Mouse (Mus musculus): ENCODE measurements around the gene Mpv17. TPM values are rescaled to one million over a fixed set of nuclear protein-coding genes. Genes with fewer than 3 reads are reported as not detected.

Gene Mpv17
- polyA plus RNA-seq, 1 experiment from 2014 or later = 72.3 TPM

- H3K4me2 ChIP-seq (replicated peaks; ENCODE audit: low read depth, low read length) = no peak overlapping the region
- WGBS = 81% methylated on average over 5 of the region's 5 CpGs
- no peak overlapping the region for H3K4me3 ChIP-seq (ENCODE audit: low read depth, low read length)
- peaks cover 69% of the 10 kb centered on the region for H3K36me3 ChIP-seq (ENCODE audit: control insufficient read depth, insufficient read depth, low read length)
- H3K4me1 ChIP-seq (ENCODE audit: control insufficient read depth, insufficient read depth, low read length) = peaks cover 18% of the 10 kb centered on the region; the same call in 1 of the 2 replicates
- H3K27ac ChIP-seq (ENCODE audit: low read length) = no peak overlapping the region
- H3K9ac ChIP-seq (replicated peaks; ENCODE audit: low read depth, low read length) = no peak overlapping the region
- no peaks in the 10 kb centered on the region for H3K27me3 ChIP-seq (ENCODE audit: control insufficient read depth, insufficient read depth, low read length)
- ATAC-seq (ENCODE audit: insufficient number of reproducible peaks, insufficient read depth, low FRiP score, low read depth) = no peak
- peaks cover 5% of the 10 kb centered on the region for H3K9me3 ChIP-seq (ENCODE audit: control insufficient read depth, low read depth, low read length)
These were observed 44.7 kb upstream of the Mpv17 start for GRCm38 (mm10) chr5:31198616-31199320.

GRCm38 (mm10) chr5:31198170-31198569 lies 44.1 kb upstream of the Mpv17 start:
- peaks cover 65% of the 10 kb centered on the region for H3K36me3 ChIP-seq (ENCODE audit: control insufficient read depth, insufficient read depth, low read length)
- H3K9ac ChIP-seq (replicated peaks; ENCODE audit: low read depth, low read length) = no peak overlapping the region
- WGBS = 83% methylated on average over 9 of the region's 9 CpGs
- no peak overlapping the region for H3K27ac ChIP-seq (ENCODE audit: low read length)
- H3K9me3 ChIP-seq (ENCODE audit: control insufficient read depth, low read depth, low read length) = peaks cover 5% of the 10 kb centered on the region
- H3K4me2 ChIP-seq (replicated peaks; ENCODE audit: low read depth, low read length) = no peak overlapping the region
- no peak for ATAC-seq (ENCODE audit: insufficient number of reproducible peaks, insufficient read depth, low FRiP score, low read depth)
- no peaks in the 10 kb centered on the region for H3K27me3 ChIP-seq (ENCODE audit: control insufficient read depth, insufficient read depth, low read length)
- H3K4me3 ChIP-seq (ENCODE audit: low read depth, low read length) = no peak overlapping the region
- H3K4me1 ChIP-seq (ENCODE audit: control insufficient read depth, insufficient read depth, low read length) = peaks cover 18% of the 10 kb centered on the region; the same call in 1 of the 2 replicates

GRCm38 (mm10) chr5:31197072-31197471 lies 43.0 kb upstream of the Mpv17 start:
- H3K9me3 ChIP-seq (ENCODE audit: control insufficient read depth, low read depth, low read length) = peaks cover 5% of the 10 kb centered on the region
- H3K9ac ChIP-seq (replicated peaks; ENCODE audit: low read depth, low read length) = no peak overlapping the region
- no peaks in the 10 kb centered on the region for H3K27me3 ChIP-seq (ENCODE audit: control insufficient read depth, insufficient read depth, low read length)
- peaks cover 15% of the 10 kb centered on the region; the same call in 1 of the 2 replicates for H3K4me1 ChIP-seq (ENCODE audit: control insufficient read depth, insufficient read depth, low read length)
- H3K27ac ChIP-seq (ENCODE audit: low read length) = no peak overlapping the region
- no peak for ATAC-seq (ENCODE audit: insufficient number of reproducible peaks, insufficient read depth, low FRiP score, low read depth)
- no peak overlapping the region for H3K4me2 ChIP-seq (replicated peaks; ENCODE audit: low read depth, low read length)
- WGBS = 90% methylated on average over 12 of the region's 12 CpGs
- no peak overlapping the region for H3K4me3 ChIP-seq (ENCODE audit: low read depth, low read length)
- H3K36me3 ChIP-seq (ENCODE audit: control insufficient read depth, insufficient read depth, low read length) = peaks cover 60% of the 10 kb centered on the region

GRCm38 (mm10) chr5:31196207-31196606 lies 42.2 kb upstream of the Mpv17 start:
- Histone ChIP-seq H3K9me3 (ENCODE audit: control insufficient read depth, low read depth, low read length) (peaks cover 5% of the 10 kb centered on the region), H3K27ac (ENCODE audit: low read length) (no peak overlapping the region), H3K9ac (replicated peaks; ENCODE audit: low read depth, low read length) (no peak overlapping the region), H3K4me2 (replicated peaks; ENCODE audit: low read depth, low read length) (no peak overlapping the region), H3K4me3 (ENCODE audit: low read depth, low read length) (no peak overlapping the region), H3K36me3 (ENCODE audit: control insufficient read depth, insufficient read depth, low read length) (peaks cover 60% of the 10 kb centered on the region), H3K4me1 (ENCODE audit: control insufficient read depth, insufficient read depth, low read length) (peaks cover 21% of the 10 kb centered on the region; the same call in 1 of the 2 replicates), H3K27me3 (ENCODE audit: control insufficient read depth, insufficient read depth, low read length) (no peaks in the 10 kb centered on the region)
- WGBS = 91% methylated on average over 10 of the region's 10 CpGs
- no peak for ATAC-seq (ENCODE audit: insufficient number of reproducible peaks, insufficient read depth, low FRiP score, low read depth)

- Histone ChIP-seq H3K27ac (ENCODE audit: low read length) (no peak overlapping the region), H3K4me1 (ENCODE audit: control insufficient read depth, insufficient read depth, low read length) (peaks cover 18% of the 10 kb centered on the region; the same call in 1 of the 2 replicates), H3K4me3 (ENCODE audit: low read depth, low read length) (no peak overlapping the region), H3K9me3 (ENCODE audit: control insufficient read depth, low read depth, low read length) (peaks cover 5% of the 10 kb centered on the region), H3K27me3 (ENCODE audit: control insufficient read depth, insufficient read depth, low read length) (no peaks in the 10 kb centered on the region), H3K9ac (replicated peaks; ENCODE audit: low read depth, low read length) (no peak overlapping the region), H3K4me2 (replicated peaks; ENCODE audit: low read depth, low read length) (no peak overlapping the region), H3K36me3 (ENCODE audit: control insufficient read depth, insufficient read depth, low read length) (peaks cover 63% of the 10 kb centered on the region)
- WGBS = 88% methylated on average over 4 of the region's 4 CpGs
- ATAC-seq (ENCODE audit: insufficient number of reproducible peaks, insufficient read depth, low FRiP score, low read depth) = no peak
These were observed 41.6 kb upstream of the Mpv17 start for GRCm38 (mm10) chr5:31195671-31196070.

- Histone ChIP-seq H3K9ac (replicated peaks; ENCODE audit: low read depth, low read length) (no peak overlapping the region), H3K27me3 (ENCODE audit: control insufficient read depth, insufficient read depth, low read length) (no peaks in the 10 kb centered on the region), H3K27ac (ENCODE audit: low read length) (no peak overlapping the region), H3K4me3 (ENCODE audit: low read depth, low read length) (peak overlapping the region; percentile 88; the same call in 1 of the 2 replicates), H3K4me1 (ENCODE audit: control insufficient read depth, insufficient read depth, low read length) (peaks cover 14% of the 10 kb centered on the region; the same call in 1 of the 2 replicates), H3K36me3 (ENCODE audit: control insufficient read depth, insufficient read depth, low read length) (peaks cover 64% of the 10 kb centered on the region), H3K4me2 (replicated peaks; ENCODE audit: low read depth, low read length) (peak overlapping the region; percentile 76), H3K9me3 (ENCODE audit: control insufficient read depth, low read depth, low read length) (no peaks in the 10 kb centered on the region)
- ATAC-seq (ENCODE audit: insufficient number of reproducible peaks, insufficient read depth, low FRiP score, low read depth) = no peak
- 90% methylated on average over 16 of the region's 16 CpGs for WGBS
These were observed 40.7 kb upstream of the Mpv17 start for GRCm38 (mm10) chr5:31194486-31195485.

GRCm38 (mm10) chr5:31193631-31194281 lies 39.7 kb upstream of the Mpv17 start:
- Histone ChIP-seq H3K9ac (replicated peaks; ENCODE audit: low read depth, low read length) (peak overlapping the region; percentile 69), H3K4me2 (replicated peaks; ENCODE audit: low read depth, low read length) (peak overlapping the region; percentile 76), H3K9me3 (ENCODE audit: control insufficient read depth, low read depth, low read length) (no peaks in the 10 kb centered on the region), H3K4me1 (ENCODE audit: control insufficient read depth, insufficient read depth, low read length) (peaks cover 14% of the 10 kb centered on the region; the same call in 1 of the 2 replicates), H3K27me3 (ENCODE audit: control insufficient read depth, insufficient read depth, low read length) (no peaks in the 10 kb centered on the region), H3K36me3 (ENCODE audit: control insufficient read depth, insufficient read depth, low read length) (peaks cover 60% of the 10 kb centered on the region), H3K4me3 (ENCODE audit: low read depth, low read length) (peak overlapping the region; percentile 88), H3K27ac (ENCODE audit: low read length) (peak overlapping the region; percentile 80)
- ATAC-seq (ENCODE audit: insufficient number of reproducible peaks, insufficient read depth, low FRiP score, low read depth) = no peak
- WGBS = 12% methylated on average over 25 of the region's 25 CpGs

All from stomach, embryonic 14.5 days (tissue).